Mouse (Mus musculus) CD4-positive, CD25-positive, alpha-beta regulatory T cell, adult 9 weeks (primary cell): ENCODE measurements around the gene Mia3. TPM values are rescaled to one million over a fixed set of nuclear protein-coding genes. Genes with fewer than 3 reads are reported as not detected.

Source experiments
- polyA plus RNA-seq: library from polyadenylated mRNA; unstranded; fragments of 100-300 nt; shearing (Covaris generic); gene quantifications from one replicate; pipeline ENCODE4 v1.2.1, GENCODE M21; 2017

Gene Mia3
- polyA plus RNA-seq, result 195 TPM

DNA sequence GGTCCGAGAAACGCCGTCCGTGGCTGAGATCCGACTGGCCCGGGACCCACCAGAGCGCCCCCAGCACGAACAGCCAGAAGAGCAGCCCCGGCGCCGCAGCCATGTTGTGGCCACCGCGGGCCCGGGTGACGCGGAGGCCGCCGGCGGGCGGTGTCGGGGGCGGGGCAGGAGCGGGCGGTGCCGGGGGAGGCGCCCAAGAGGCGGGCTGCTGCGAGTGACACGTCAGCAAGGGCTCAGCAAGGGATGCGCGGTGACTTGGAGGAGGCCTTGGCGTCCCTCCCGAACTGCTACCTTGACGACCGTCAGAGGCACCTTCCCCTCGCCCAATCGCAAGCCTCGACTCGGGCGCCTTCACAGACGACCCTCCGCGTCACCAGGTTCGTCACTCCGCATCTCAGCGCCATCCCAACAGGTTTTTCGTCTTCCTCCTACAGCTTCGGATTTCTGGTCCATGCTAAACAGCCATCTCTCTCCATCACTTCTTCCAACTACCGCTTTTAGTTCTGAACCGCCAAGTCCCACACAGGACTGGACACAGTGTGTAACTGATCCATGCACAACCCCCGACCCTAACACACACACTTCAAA lies at the start of gene Mia3:
Mia3 (minus strand) TSS at position 127 of the 588 bp plus-strand sequence.

GRCm38 (mm10) chr1:183417873-183418272 lies 48.5 kb upstream of the Mia3 start, which contains the start of gene Hhipl2:
Gene Hhipl2 (plus strand): TSS chr1:183418215.

DNA sequence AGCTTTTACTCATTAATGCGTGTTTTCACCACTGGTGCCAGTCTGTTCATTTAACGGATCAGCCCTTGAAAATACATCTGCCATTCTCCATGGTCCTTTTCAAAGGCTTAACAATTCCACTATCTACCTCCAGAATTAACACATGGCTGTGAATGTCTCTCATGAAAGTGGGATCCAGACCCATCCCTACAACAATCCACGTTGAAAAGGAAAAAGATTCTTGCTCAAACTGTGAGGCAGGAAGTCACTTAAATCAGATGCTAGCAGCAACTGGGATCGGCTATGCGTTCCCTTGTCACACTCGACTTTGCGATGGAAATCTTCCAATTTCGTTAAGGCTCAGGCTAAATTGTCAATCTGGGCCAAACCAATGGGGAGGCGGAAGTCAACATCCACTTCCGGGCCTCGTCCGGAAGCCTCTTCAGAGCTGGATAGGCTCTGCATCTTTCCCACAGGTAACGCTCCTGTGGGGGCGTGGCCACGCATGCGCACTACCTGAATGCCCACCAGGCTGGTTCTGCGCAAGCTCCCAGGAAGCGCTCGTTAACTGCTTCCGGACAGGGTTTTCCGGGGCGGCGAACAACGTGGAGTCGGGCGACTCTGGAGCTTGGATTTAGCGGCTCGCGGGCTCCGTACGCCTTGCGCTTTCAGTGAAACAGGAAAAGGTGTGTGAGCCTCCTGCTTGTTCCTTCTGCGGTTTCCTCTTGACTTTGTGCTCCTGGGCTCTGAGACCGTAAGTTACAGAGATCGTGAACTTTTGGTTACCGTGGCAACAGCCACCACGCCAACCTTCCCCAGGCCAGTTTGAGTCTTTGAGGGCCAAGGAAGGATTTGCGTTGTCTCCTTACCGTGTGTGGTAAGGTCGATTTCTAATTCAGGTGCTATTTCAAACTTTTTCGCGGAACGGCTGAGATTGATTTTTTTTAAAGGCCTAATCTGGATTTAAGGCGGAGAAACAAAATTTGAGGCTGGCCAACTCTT lies 19.4 kb upstream of the Mia3 start, which contains the start of gene Taf1a:
Taf1a (plus strand) TSS at position 556 of the 981 bp plus-strand sequence.

DNA sequence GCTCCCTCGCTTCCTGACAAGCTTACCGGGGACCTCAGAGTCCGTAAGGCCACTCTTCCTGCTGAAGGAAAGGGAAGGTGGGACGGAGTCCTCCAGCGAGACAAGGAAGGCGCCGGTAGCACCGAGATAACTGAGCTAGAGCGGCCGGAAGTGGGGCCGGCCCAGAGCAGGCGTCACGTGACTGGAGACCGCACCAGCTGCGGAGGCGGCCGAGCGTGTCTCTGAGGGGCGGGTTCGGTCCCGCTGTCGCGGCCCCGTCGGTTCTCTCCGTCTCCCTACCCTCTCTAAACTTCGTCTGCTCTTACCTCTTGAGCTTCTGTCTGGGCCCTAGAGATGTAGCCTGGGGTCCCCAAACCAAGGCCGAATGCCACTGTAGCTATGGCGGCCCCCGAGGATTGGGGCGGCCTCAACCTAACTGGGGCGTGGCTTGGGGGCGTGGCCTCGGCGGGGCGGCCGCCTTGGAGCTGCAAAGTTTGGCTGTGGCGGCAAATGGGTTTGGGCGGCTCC lies 72.4 kb downstream of the Mia3 start, which contains the start of gene Brox:
Brox (minus strand) TSS at position 393 of the 507 bp plus-strand sequence.

DNA sequence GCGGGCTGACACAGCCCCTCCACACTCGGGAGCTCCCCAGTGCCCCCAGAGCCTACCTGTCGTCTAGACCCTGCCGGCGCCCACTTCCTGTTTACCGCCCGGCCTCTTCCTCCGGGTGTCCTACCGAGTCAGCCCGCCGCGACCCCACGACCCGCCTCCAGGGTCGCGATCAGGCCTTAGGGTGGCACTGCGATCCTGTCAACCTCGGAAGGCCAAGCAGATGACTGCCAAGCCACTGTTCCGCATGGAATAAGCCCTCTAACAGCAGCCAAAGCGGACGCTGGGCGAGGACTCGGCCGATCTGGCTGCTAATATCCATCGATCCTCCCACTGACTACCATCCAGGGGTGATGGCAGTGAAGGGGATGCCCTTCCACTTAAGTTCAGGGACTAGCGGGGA lies 72.9 kb downstream of the Mia3 start, which contains the start of gene Aida:
Aida (plus strand) TSS at position 126 of the 400 bp plus-strand sequence.

Other genes with a start within 250 kb of the Mia3 start
- gene Disp1, start 148.0 kb downstream of the Mia3 start, polyA plus RNA-seq, result 19.9 TPM
- 25.8 TPM for gene Aida, start 73.0 kb downstream of the Mia3 start, polyA plus RNA-seq
- 75.2 TPM for gene Brox, start 72.3 kb downstream of the Mia3 start, polyA plus RNA-seq
- 29.8 TPM for gene Taf1a, start 19.4 kb upstream of the Mia3 start, polyA plus RNA-seq
- not detected for gene Hhipl2, start 48.7 kb upstream of the Mia3 start, polyA plus RNA-seq